Mouse (Mus musculus) myocyte (in vitro differentiated cells): ENCODE data around the gene Gm20918. TPM values are rescaled to one million over a fixed set of nuclear protein-coding genes. Genes with fewer than 3 reads are reported as not detected.
"Not testable (repeated sequence)": the region's sequence is repeated elsewhere in the genome, so short reads cannot be mapped to it uniquely, and the experiment has no call there.

ENCODE experiments used
- H3K27me3 ChIP-seq: one replicate; pipeline ENCODE4 v1.6.1; 2011; ENCODE audit not compliant: control insufficient read depth, insufficient read depth, insufficient read length
- H3K36me3 ChIP-seq: one replicate; pipeline ENCODE4 v1.6.1; 2011; ENCODE audit not compliant: control insufficient read depth, insufficient read depth
- H3K4me2 ChIP-seq: one replicate; pipeline ENCODE4 v1.6.1; 2011; ENCODE audit warnings: low read depth, control low read depth
- H3K4me3 ChIP-seq: one replicate; pipeline ENCODE4 v1.5.1; 2011; ENCODE audit warnings: mild to moderate bottlenecking, control low read depth, moderate library complexity
- H3K79me2 ChIP-seq: one replicate; pipeline ENCODE4 v1.6.1; 2011; ENCODE audit not compliant: control insufficient read depth, insufficient read depth
- H3ac ChIP-seq: one replicate; pipeline ENCODE4 v1.6.1; 2011; ENCODE audit not compliant: control insufficient read depth, insufficient read length
- polyA plus RNA-seq: library from polyadenylated mRNA; unstranded; fragments of >200 nt; fragmentation: generic; extraction: Trizol; gene quantifications from one replicate; pipeline ENCODE4 v1.2.1, GENCODE M21; 2012; ENCODE audit warnings: missing spikeins

The Gm20918 gene
- not detected for polyA plus RNA-seq

DNA sequence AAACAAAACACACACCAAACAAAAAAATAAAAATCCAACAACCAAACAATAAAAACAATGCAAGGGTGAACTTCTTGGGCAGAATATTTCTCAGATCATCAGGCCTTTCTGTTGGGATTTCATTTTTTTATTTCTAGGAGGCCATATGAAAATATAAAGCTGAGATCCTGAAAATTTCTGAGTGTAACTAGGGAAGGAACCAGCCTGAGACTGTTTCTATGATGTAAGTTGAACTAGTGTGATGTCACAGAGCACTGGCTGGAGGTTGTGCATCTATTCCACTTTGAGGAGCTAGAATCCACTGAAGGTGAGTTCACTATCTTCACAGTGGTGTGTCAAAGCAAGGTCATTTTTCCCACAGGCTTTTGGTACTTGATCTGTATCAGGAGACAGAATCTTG is at the start of gene Gm20918:
Gene Gm20918 (plus strand): TSS at position 301 of the 400 bp plus-strand sequence.
- not testable (repeated sequence) for H3ac ChIP-seq, H3K4me3 ChIP-seq, H3K27me3 ChIP-seq, H3K79me2 ChIP-seq, H3K4me2 ChIP-seq, H3K36me3 ChIP-seq

Other genes with a start within 250 kb of the Gm20918 start
- not detected for gene Gm21820, start 205.5 kb downstream of the Gm20918 start, polyA plus RNA-seq